Mouse (Mus musculus) spleen, postnatal 36 days (tissue): ENCODE results near the gene Itpr1.
A peak's percentile ranks its signal among the peaks of the same experiment; 100 is the strongest.

Experiments
- DNase-seq, 2 experiments: peaks; one replicate each; pipeline ENCODE4 v3.0.0; 2022; ENCODE audit warnings: low spot score in 2 of 2, mixed read lengths in 1 of 2

Itpr1 gene

GRCm38 (mm10) chr6:108441290-108441689, 228.4 kb downstream of the Itpr1 start:
- DNase-seq: no peak

- DNase-seq: no peak
Measured at GRCm38 (mm10) chr6:108442291-108442690, 229.4 kb downstream of the Itpr1 start.

GRCm38 (mm10) chr6:108444435-108444834, 231.5 kb downstream of the Itpr1 start:
- no peak for DNase-seq

GRCm38 (mm10) chr6:108445006-108445405, 232.1 kb downstream of the Itpr1 start:
- DNase-seq: no peak

- no peak for DNase-seq
Measured at GRCm38 (mm10) chr6:108446766-108447165, 233.9 kb downstream of the Itpr1 start.

- DNase-seq: no peak
Measured at GRCm38 (mm10) chr6:108447179-108447845, 234.4 kb downstream of the Itpr1 start.

GRCm38 (mm10) chr6:108448016-108448735, 235.3 kb downstream of the Itpr1 start:
- peak in 1 of 2 experiments; percentile 18 for DNase-seq

- no peak for DNase-seq
Measured at GRCm38 (mm10) chr6:108448864-108449263, 236.0 kb downstream of the Itpr1 start.

GRCm38 (mm10) chr6:108451536-108451935, 238.6 kb downstream of the Itpr1 start:
- DNase-seq: no peak

GRCm38 (mm10) chr6:108453618-108454017, 240.7 kb downstream of the Itpr1 start:
- no peak for DNase-seq

GRCm38 (mm10) chr6:108454061-108454891, 241.4 kb downstream of the Itpr1 start:
- DNase-seq: no peak

GRCm38 (mm10) chr6:108454979-108455836, 242.3 kb downstream of the Itpr1 start:
- DNase-seq: no peak

- no peak for DNase-seq
Measured at GRCm38 (mm10) chr6:108456231-108457062, 243.6 kb downstream of the Itpr1 start.

GRCm38 (mm10) chr6:108457063-108457405, 244.1 kb downstream of the Itpr1 start:
- no peak for DNase-seq

GRCm38 (mm10) chr6:108457516-108458181, 244.8 kb downstream of the Itpr1 start:
- DNase-seq: no peak

GRCm38 (mm10) chr6:108458182-108458571, 245.3 kb downstream of the Itpr1 start:
- DNase-seq: no peak

GRCm38 (mm10) chr6:108458826-108459225, 245.9 kb downstream of the Itpr1 start:
- no peak for DNase-seq

- DNase-seq: no peak
Measured at GRCm38 (mm10) chr6:108464308-108464979, 251.5 kb downstream of the Itpr1 start.

GRCm38 (mm10) chr6:108465159-108465558, 252.3 kb downstream of the Itpr1 start:
- DNase-seq: no peak
